In genomic region chr4:46598111-46598510, GRCm38 (mm10) we compare ENCODE assay signal across 14 mouse cellular contexts. TPM values are rescaled to one million over a fixed set of nuclear protein-coding genes. Genes with fewer than 3 reads are reported as not detected.
DNase-seq lines count a peak whose midpoint lies in the region; ATAC-seq and TF ChIP-seq lines count a peak whose summit lies in the region.
"Had no signal": no experiment of that assay in that cellular context is flagged by ENCODE, and none has a peak within 500 bp of the region (broad histone marks: within the 10 kb centered on the region; RNA-seq: fewer than 3 reads in every experiment).

No protein-coding gene starts in this region.

- TF ChIP-seq POLR2A in CH12.LX (IDR thresholded peaks at IDR 0.05; ENCODE audit: low read depth, low read length), result no peak
- no peak for TF ChIP-seq POLR2A in heart, adult 2 months (IDR thresholded peaks at IDR 0.05; ENCODE audit: insufficient read depth, low read depth, low read length)

- peaks cover 80% of the 10 kb centered on the region for H3K79me2 ChIP-seq in CH12.LX (replicated peaks; ENCODE audit: control insufficient read depth, extremely low read depth, insufficient read depth, poor library complexity, severe bottlenecking)
- no peaks in the 10 kb centered on the region for H3K79me2 ChIP-seq in heart, adult 2 months (replicated peaks; ENCODE audit: control insufficient read depth, insufficient read depth, low read length)

- H3K36me3 ChIP-seq in forebrain, embryonic 11.5 days (ENCODE audit: control insufficient read depth, insufficient read depth, low read length), result no peaks in the 10 kb centered on the region
- H3K36me3 ChIP-seq in forebrain, embryonic 16.5 days (ENCODE audit: control insufficient read depth, insufficient read depth), result no peaks in the 10 kb centered on the region
- peaks cover 6 to 37% of the 10 kb centered on the region in 2 experiments for H3K36me3 ChIP-seq in CH12.LX (replicated peaks in 1 of 2; ENCODE audit: control insufficient read depth in 1 of 2, insufficient read depth in 1 of 2, low read length in 1 of 2)
- H3K36me3 ChIP-seq in liver, embryonic 12.5 days, result no peaks in the 10 kb centered on the region
- H3K36me3 ChIP-seq in midbrain, embryonic 16.5 days (ENCODE audit: control insufficient read depth, insufficient read depth, low read length), result no peaks in the 10 kb centered on the region
- no peaks in the 10 kb centered on the region for H3K36me3 ChIP-seq in heart, adult 2 months (ENCODE audit: control insufficient read depth, insufficient read depth, low read length)
- H3K36me3 ChIP-seq: embryonic facial prominence, embryonic 12.5 days had no signal

- no peak overlapping the region for H3K27ac ChIP-seq in forebrain, embryonic 11.5 days (ENCODE audit: low read depth, low read length)
- no peak overlapping the region for H3K27ac ChIP-seq in forebrain, embryonic 16.5 days (ENCODE audit: low read length)
- H3K27ac ChIP-seq in CH12.LX (ENCODE audit: insufficient read depth, low read depth), result peak overlapping the region; percentile 91
- no peak overlapping the region for H3K27ac ChIP-seq in liver, embryonic 12.5 days
- no peak overlapping the region for H3K27ac ChIP-seq in midbrain, embryonic 16.5 days (ENCODE audit: low read length)
- no peak overlapping the region for H3K27ac ChIP-seq in heart, adult 2 months
- H3K27ac ChIP-seq: embryonic facial prominence, embryonic 12.5 days; hindbrain, postnatal 0 days had no signal

- no peaks in the 10 kb centered on the region; the same call in 1 of the 2 replicates for H3K4me1 ChIP-seq in forebrain, embryonic 11.5 days (replicated peaks; ENCODE audit: control insufficient read depth, insufficient read depth, low read length)
- peaks cover 16% of the 10 kb centered on the region for H3K4me1 ChIP-seq in forebrain, embryonic 16.5 days (replicated peaks; ENCODE audit: control insufficient read depth, insufficient read depth, low read length)
- H3K4me1 ChIP-seq in CH12.LX (ENCODE audit: control insufficient read depth in 1 of 2, insufficient read depth in 2 of 2), result peaks cover 22 to 71% of the 10 kb centered on the region in 2 experiments
- peaks cover 48% of the 10 kb centered on the region for H3K4me1 ChIP-seq in liver, embryonic 12.5 days
- H3K4me1 ChIP-seq in midbrain, embryonic 16.5 days (ENCODE audit: control insufficient read depth, insufficient read depth, low read length), result peaks cover 8% of the 10 kb centered on the region
- H3K4me1 ChIP-seq in heart, adult 2 months (ENCODE audit: control insufficient read depth, insufficient read depth, low read length), result no peaks in the 10 kb centered on the region

- H3K27me3 ChIP-seq in forebrain, embryonic 11.5 days (ENCODE audit: control insufficient read depth, insufficient read depth, low read length), result peaks cover 16% of the 10 kb centered on the region
- peaks cover 8% of the 10 kb centered on the region for H3K27me3 ChIP-seq in forebrain, embryonic 16.5 days (replicated peaks; ENCODE audit: control insufficient read depth, insufficient read depth, low read length)
- H3K27me3 ChIP-seq in CH12.LX (replicated peaks), result no peaks in the 10 kb centered on the region
- peaks cover 65% of the 10 kb centered on the region for H3K27me3 ChIP-seq in liver, embryonic 12.5 days (replicated peaks)
- peaks cover 4% of the 10 kb centered on the region; the same call in 1 of the 2 replicates for H3K27me3 ChIP-seq in midbrain, embryonic 16.5 days (ENCODE audit: control insufficient read depth, insufficient read depth, low read depth, low read length)
- peaks cover 14% of the 10 kb centered on the region for H3K27me3 ChIP-seq in heart, adult 2 months (ENCODE audit: control insufficient read depth, insufficient read depth, low read length)

- no peak overlapping the region for H3K4me2 ChIP-seq in forebrain, embryonic 11.5 days (ENCODE audit: low read depth, low read length, severe bottlenecking)
- H3K4me2 ChIP-seq in forebrain, embryonic 16.5 days (ENCODE audit: low read length), result no peak overlapping the region
- H3K4me2 ChIP-seq in CH12.LX (ENCODE audit: insufficient read depth, low read depth, poor library complexity, severe bottlenecking), result peak overlapping the region; percentile 94
- peak overlapping the region; percentile 24; the same call in 1 of the 2 replicates for H3K4me2 ChIP-seq in liver, embryonic 12.5 days
- no peak overlapping the region for H3K4me2 ChIP-seq in midbrain, embryonic 16.5 days (ENCODE audit: low read length)
- H3K4me2 ChIP-seq: embryonic facial prominence, embryonic 12.5 days had no signal

- in situ Hi-C loops in CH12.LX (cut with MboI; ENCODE audit: low pct_ligation_motif_present, low pct_unique_long_range_greater_than_20kb, low sequenced_read_pairs), result no loop called here

- intact Hi-C loops in left cerebral cortex, postnatal 4 days (cut with DNase I), result no loop called here
- intact Hi-C loops in heart, adult 2 months (cut with DNase I), result no loop called here

- peak; percentile 34 for DNase-seq in forebrain, embryonic 11.5 days (ENCODE audit: low spot score)
- peak; percentile 0 for DNase-seq in left cerebral cortex, postnatal 4 days
- DNase-seq in left cerebral cortex, adult 11 months (ENCODE audit: low spot score), result no peak
- no peak for DNase-seq in CH12.LX (ENCODE audit: extremely low read depth)
- DNase-seq in heart, adult 2 months, result no peak
- DNase-seq: adrenal gland, postnatal 36 days; layer of hippocampus, postnatal 36 days had no signal

- dilution Hi-C loops in CH12.LX (cut with MboI; ENCODE audit: extremely low pct_ligation_motif_present, extremely low pct_unique_long_range_greater_than_20kb, low sequenced_read_pairs), result no loop called here

- no peak overlapping the region for H3K9ac ChIP-seq in forebrain, embryonic 11.5 days (ENCODE audit: low read length)
- no peak overlapping the region for H3K9ac ChIP-seq in forebrain, embryonic 16.5 days (replicated peaks; ENCODE audit: low read depth, low read length)
- peak overlapping the region; percentile 98 for H3K9ac ChIP-seq in CH12.LX (ENCODE audit: insufficient read depth, low read depth)
- H3K9ac ChIP-seq in liver, embryonic 12.5 days, result no peak overlapping the region
- H3K9ac ChIP-seq in midbrain, embryonic 16.5 days (ENCODE audit: low read depth, low read length), result no peak overlapping the region
- no peak overlapping the region for H3K9ac ChIP-seq in heart, adult 2 months (ENCODE audit: low read depth, low read length)
- H3K9ac ChIP-seq: embryonic facial prominence, embryonic 12.5 days had no signal

- TF ChIP-seq EP300 in CH12.LX (IDR thresholded peaks at IDR 0.05; ENCODE audit: low read length), result no peak
- no peak for TF ChIP-seq EP300 in heart, adult 2 months (IDR thresholded peaks at IDR 0.05; ENCODE audit: insufficient read depth, low read depth, low read length)

- 70% methylated on average over 10 of the region's 10 CpGs for WGBS in forebrain, embryonic 11.5 days
- WGBS in forebrain, embryonic 16.5 days, result 71% methylated on average over 10 of the region's 10 CpGs
- 24% methylated on average over 10 of the region's 10 CpGs for WGBS in liver, embryonic 12.5 days (ENCODE audit: insufficient replicate concordance)
- 73% methylated on average over 10 of the region's 10 CpGs for WGBS in midbrain, embryonic 16.5 days
- WGBS in heart, adult 2 months, result 50% methylated on average over 10 of the region's 10 CpGs

- no peak for TF ChIP-seq RAD21 in CH12.LX (IDR thresholded peaks at IDR 0.05; ENCODE audit: low read depth, low read length)

- ATAC-seq in forebrain, embryonic 11.5 days (replicated peaks; ENCODE audit: low FRiP score), result no peak
- no peak for ATAC-seq in forebrain, embryonic 16.5 days
- ATAC-seq in liver, embryonic 12.5 days, result no peak
- no peak for ATAC-seq in midbrain, embryonic 16.5 days
- ATAC-seq: forebrain, embryonic 14.5 days; hindbrain, postnatal 0 days; Patski had no signal

- no peak overlapping the region for H3K4me3 ChIP-seq in forebrain, embryonic 11.5 days (ENCODE audit: low read depth, low read length)
- no peak overlapping the region for H3K4me3 ChIP-seq in forebrain, embryonic 16.5 days (replicated peaks; ENCODE audit: low read length)
- H3K4me3 ChIP-seq in CH12.LX (replicated peaks in 1 of 3; ENCODE audit: low read depth in 2 of 3, low read length in 2 of 3, poor library complexity in 1 of 3), result peak overlapping the region; percentile 23 to 58 (median 31)
- H3K4me3 ChIP-seq in liver, embryonic 12.5 days, result no peak overlapping the region
- no peak overlapping the region for H3K4me3 ChIP-seq in midbrain, embryonic 16.5 days (ENCODE audit: low read depth, low read length)
- no peak overlapping the region for H3K4me3 ChIP-seq in heart, adult 2 months
- H3K4me3 ChIP-seq: embryonic facial prominence, embryonic 12.5 days had no signal

- no peak for TF ChIP-seq CTCF in CH12.LX (conservative IDR thresholded peaks at IDR 0.05 in 1 of 2, IDR thresholded peaks at IDR 0.05 in 1 of 2; ENCODE audit: low read depth in 2 of 2, low read length in 2 of 2)
- TF ChIP-seq CTCF in heart, adult 2 months (IDR thresholded peaks at IDR 0.05), result no peak

- H3K9me3 ChIP-seq in forebrain, embryonic 11.5 days (ENCODE audit: control insufficient read depth, low read length), result no peaks in the 10 kb centered on the region
- no peaks in the 10 kb centered on the region for H3K9me3 ChIP-seq in forebrain, embryonic 16.5 days (ENCODE audit: control insufficient read depth, low read length)
- H3K9me3 ChIP-seq in CH12.LX (replicated peaks; ENCODE audit: low read length), result no peaks in the 10 kb centered on the region
- no peaks in the 10 kb centered on the region for H3K9me3 ChIP-seq in liver, embryonic 12.5 days (replicated peaks)
- no peaks in the 10 kb centered on the region for H3K9me3 ChIP-seq in midbrain, embryonic 16.5 days (replicated peaks; ENCODE audit: control insufficient read depth, low read length, poor library complexity, severe bottlenecking)
- H3K9me3 ChIP-seq: embryonic facial prominence, embryonic 12.5 days had no signal

RNA-seq across cellular contexts. Expression of gene Coro2a, which starts 3.9 kb away (rescaled TPM):
- 2.5 and 2.8 TPM in 2 replicates for polyA plus RNA-seq in forebrain, embryonic 11.5 days (2014; fragmentation: Nextera tagmentation; extraction: Ambion mirVana)
- polyA plus RNA-seq in forebrain, embryonic 16.5 days (2015; fragmentation: Nextera tagmentation; extraction: Ambion mirVana), result 5.6 and 7.6 TPM in 2 replicates
- 10 to 100 TPM; 37.9 to 39.9 TPM for total RNA-seq in left cerebral cortex, postnatal 4 days (2021)
- 71.4 and 129 TPM in 2 replicates for total RNA-seq in CH12.LX (2012; rRNA removed)
- total RNA-seq in CH12.LX (2014; rRNA removed), result 23.3 and 24.6 TPM in 2 replicates
- polyA plus RNA-seq in CH12.LX (2012; ENCODE audit: insufficient read length, low read depth), result 152 and 223 TPM in 2 replicates
- polyA plus RNA-seq in liver, embryonic 12.5 days (2016; fragmentation: Nextera tagmentation; extraction: Ambion mirVana), result 4.9 and 5.2 TPM in 2 replicates
- polyA plus RNA-seq in midbrain, embryonic 16.5 days (2015; fragmentation: Nextera tagmentation; extraction: Ambion mirVana), result 7.4 and 8.2 TPM in 2 replicates
- under 1 TPM; 0.39 to 0.43 TPM for total RNA-seq in heart, adult 2 months (2021)
- polyA plus RNA-seq in heart, adult 2 months (2012; rRNA removed), result 0.64 and 2.1 TPM in 2 replicates

RNA-seq across cellular contexts. Expression of gene Tbc1d2, which starts 51.9 kb away (rescaled TPM):
- 0.57 and 0.84 TPM in 2 replicates for polyA plus RNA-seq in forebrain, embryonic 11.5 days (2014; fragmentation: Nextera tagmentation; extraction: Ambion mirVana)
- polyA plus RNA-seq in forebrain, embryonic 16.5 days (2015; fragmentation: Nextera tagmentation; extraction: Ambion mirVana), result 0.68 and 0.79 TPM in 2 replicates
- total RNA-seq in left cerebral cortex, postnatal 4 days (2021), result 1 to 10 TPM; 1.3 to 1.4 TPM
- total RNA-seq in CH12.LX (2012; rRNA removed), result 0.59 and 1.1 TPM in 2 replicates
- 0.12 TPM in 2 replicates for total RNA-seq in CH12.LX (2014; rRNA removed)
- 0.27 and 0.29 TPM in 2 replicates for polyA plus RNA-seq in CH12.LX (2012; ENCODE audit: insufficient read length, low read depth)
- polyA plus RNA-seq in liver, embryonic 12.5 days (2016; fragmentation: Nextera tagmentation; extraction: Ambion mirVana), result 0.57 and 0.62 TPM in 2 replicates
- polyA plus RNA-seq in midbrain, embryonic 16.5 days (2015; fragmentation: Nextera tagmentation; extraction: Ambion mirVana), result 0.65 and 0.82 TPM in 2 replicates
- 1 to 10 TPM in 1 of 2 experiments, under 1 TPM in 1; 0.64 to 1.7 TPM for total RNA-seq in heart, adult 2 months (2021)
- polyA plus RNA-seq in heart, adult 2 months (2012; rRNA removed), result 1.4 and 1.6 TPM in 2 replicates

Comparison
In these comparisons a context has a peak if more than half of its experiments do, and no peak if none do; other contexts are left out.
1. DNase-seq: peak in forebrain, embryonic 11.5 days (single experiment) and left cerebral cortex, postnatal 4 days (single experiment); none in left cerebral cortex, adult 11 months (single experiment), CH12.LX (single experiment) and heart, adult 2 months (0 of 2).
2. H3K4me2 ChIP-seq: peak in CH12.LX (single experiment) and liver, embryonic 12.5 days (single experiment); none in forebrain, embryonic 11.5 days (single experiment), forebrain, embryonic 16.5 days (single experiment) and midbrain, embryonic 16.5 days (single experiment).
3. H3K4me3 ChIP-seq: peak in CH12.LX (3 of 3); none in forebrain, embryonic 11.5 days (single experiment), forebrain, embryonic 16.5 days (single experiment), liver, embryonic 12.5 days (single experiment), midbrain, embryonic 16.5 days (single experiment) and heart, adult 2 months (single experiment).
4. RNA of gene Coro2a, which starts 3.9 kb away (polyA plus RNA-seq): 152 to 223 TPM in CH12.LX; 7.4 to 8.2 TPM in midbrain, embryonic 16.5 days, 5.6 to 7.6 TPM in forebrain, embryonic 16.5 days, 4.9 to 5.2 TPM in liver, embryonic 12.5 days, 2.5 to 2.8 TPM in forebrain, embryonic 11.5 days and 0.64 to 2.1 TPM in heart, adult 2 months; every median in the first group is over 10 times any median in the second.